Mouse (Mus musculus) kidney, postnatal 36 days (tissue): ENCODE measurements around the gene Trim2.
A peak's percentile ranks its signal among the peaks of the same experiment; 100 is the strongest.

ENCODE experiments used
- DNase-seq, 2 experiments: peaks; one replicate each; pipeline ENCODE4 v3.0.0; 2021 to 2022; ENCODE audit warnings: mixed read lengths in 2 of 2

The Trim2 gene

GRCm38 (mm10) chr3:84219166-84219710 is 87.4 kb downstream of the Trim2 start:
- DNase-seq: no peak

- no peak for DNase-seq
Measured at GRCm38 (mm10) chr3:84218498-84218897, 88.2 kb downstream of the Trim2 start.

DNA sequence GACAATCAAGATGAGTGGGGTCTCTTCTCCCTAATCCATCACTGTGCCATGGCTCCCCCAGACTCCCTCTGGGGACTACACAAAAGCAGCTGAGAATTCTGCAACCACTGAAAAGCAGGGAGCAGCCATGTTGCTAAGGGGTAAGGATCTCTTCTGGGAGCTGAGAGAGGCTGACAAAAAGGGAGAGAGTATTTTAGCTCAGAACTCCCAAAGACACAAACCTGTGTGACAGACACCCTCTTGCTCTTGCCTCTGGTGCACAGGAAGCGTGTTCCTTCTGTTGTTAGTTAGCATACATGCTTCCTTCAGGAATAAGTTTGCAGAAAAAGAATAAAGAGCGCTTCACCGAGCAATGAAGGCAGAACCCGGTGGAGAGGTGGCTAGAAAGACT is 88.7 kb downstream of the Trim2 start:
- DNase-seq: no peak

GRCm38 (mm10) chr3:84217118-84217960 is 89.3 kb downstream of the Trim2 start:
- no peak for DNase-seq

DNA sequence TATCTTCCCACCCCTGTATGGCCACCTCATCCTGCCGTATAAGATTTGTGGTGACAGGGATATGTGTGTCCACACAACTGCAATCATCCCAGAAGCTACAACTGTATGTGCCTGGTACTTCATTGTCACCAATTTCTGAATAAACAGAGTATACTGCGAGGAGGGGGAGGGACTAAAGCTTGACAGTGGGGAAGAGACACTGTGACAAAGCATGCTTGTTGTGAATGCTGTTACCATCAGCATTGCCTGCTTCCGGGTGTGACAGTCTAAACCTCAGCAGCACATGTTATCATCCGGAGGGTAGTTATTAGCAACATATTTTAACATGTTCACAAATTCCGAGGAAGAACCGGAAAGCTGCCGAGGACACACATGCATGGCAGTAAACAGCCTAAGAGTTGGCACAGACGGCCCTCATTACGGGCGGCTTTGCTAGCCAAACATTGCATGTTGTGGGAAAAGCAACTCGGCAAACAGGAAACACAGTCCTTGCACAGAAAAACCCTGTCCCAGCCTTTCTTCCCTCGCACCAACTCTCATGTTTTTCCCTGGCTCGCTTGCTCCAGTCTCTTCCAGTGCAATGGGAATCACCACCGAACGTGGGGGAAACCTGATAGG is 90.8 kb downstream of the Trim2 start:
- no peak for DNase-seq

DNA sequence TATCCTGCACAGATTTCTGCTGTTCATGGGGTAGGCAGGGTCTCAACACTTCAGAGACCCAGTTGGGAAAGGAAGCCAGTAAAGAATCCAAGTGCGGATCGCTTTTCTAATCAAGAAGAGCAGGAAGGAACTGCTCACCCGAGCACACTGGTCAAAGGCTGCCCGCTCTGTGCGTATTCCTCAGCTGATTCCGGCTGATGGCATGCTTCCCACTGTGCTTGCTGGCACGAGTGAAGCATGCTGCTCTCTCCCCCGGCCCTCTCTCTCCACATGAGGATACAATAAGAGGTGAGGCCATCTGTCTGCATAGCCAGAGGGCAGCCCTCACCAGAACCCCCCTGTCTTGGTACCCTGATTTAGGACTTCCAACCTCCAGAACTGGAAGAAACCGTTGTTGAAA is 91.4 kb downstream of the Trim2 start:
- peak; percentile 71 to 85 for DNase-seq

GRCm38 (mm10) chr3:84214501-84214900 is 92.2 kb downstream of the Trim2 start:
- DNase-seq: peak; percentile 94 to 96

- DNase-seq: no peak
Measured at GRCm38 (mm10) chr3:84211340-84211875, 95.3 kb downstream of the Trim2 start.

DNA sequence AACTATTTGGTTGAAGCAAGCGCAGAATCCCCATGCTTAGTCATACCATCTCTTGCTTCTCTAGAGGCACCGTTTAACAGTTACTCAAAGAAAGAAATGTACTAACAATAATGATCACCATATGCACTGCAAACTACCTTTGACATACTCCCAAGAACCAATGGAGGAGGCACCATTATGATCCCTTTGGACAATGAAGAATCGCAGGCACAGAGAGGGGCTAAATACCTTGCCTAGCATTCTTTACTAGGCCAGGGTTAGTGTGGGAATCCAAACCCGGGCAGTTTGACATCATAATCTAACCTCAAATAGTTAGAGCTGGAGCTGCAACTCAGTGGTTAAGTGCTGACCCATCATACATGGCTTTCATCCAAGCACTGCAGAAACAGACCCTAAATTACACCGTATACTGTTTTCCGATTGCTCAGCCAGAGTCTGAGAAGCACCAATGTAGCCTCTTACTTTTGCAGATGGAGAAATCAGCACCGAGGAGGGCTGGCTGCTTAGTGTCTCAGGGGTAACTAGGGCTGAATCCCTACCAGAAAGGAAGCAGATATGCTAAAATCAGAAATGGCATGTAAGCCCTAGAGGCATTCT is 97.7 kb downstream of the Trim2 start:
- DNase-seq: no peak

DNA sequence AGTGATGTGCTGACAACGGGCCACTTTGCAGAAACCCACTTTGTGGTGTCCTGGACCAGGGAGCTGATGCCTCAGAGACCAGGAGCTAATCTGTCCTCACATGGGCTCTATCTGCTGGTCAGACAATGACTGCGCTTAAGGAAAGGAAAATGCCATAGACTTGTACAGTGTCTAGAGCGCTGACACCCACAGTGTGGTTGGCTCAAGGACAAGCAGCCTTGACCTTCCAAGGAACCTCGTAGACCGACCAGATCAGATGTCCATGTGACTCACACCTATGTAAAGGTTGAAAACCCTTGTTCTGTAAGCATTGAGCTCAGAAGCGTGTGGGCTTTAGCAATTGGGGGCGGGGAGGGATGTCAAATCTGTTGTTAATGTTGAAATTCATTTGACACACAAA is 98.2 kb downstream of the Trim2 start:
- no peak for DNase-seq

GRCm38 (mm10) chr3:84207366-84207765 is 99.3 kb downstream of the Trim2 start:
- DNase-seq: no peak

GRCm38 (mm10) chr3:84206106-84206505 is 100.6 kb downstream of the Trim2 start:
- DNase-seq: no peak

GRCm38 (mm10) chr3:84205650-84206049 is 101.0 kb downstream of the Trim2 start:
- DNase-seq: no peak

- DNase-seq: no peak
Measured at GRCm38 (mm10) chr3:84204640-84205039, 102.0 kb downstream of the Trim2 start.

DNA sequence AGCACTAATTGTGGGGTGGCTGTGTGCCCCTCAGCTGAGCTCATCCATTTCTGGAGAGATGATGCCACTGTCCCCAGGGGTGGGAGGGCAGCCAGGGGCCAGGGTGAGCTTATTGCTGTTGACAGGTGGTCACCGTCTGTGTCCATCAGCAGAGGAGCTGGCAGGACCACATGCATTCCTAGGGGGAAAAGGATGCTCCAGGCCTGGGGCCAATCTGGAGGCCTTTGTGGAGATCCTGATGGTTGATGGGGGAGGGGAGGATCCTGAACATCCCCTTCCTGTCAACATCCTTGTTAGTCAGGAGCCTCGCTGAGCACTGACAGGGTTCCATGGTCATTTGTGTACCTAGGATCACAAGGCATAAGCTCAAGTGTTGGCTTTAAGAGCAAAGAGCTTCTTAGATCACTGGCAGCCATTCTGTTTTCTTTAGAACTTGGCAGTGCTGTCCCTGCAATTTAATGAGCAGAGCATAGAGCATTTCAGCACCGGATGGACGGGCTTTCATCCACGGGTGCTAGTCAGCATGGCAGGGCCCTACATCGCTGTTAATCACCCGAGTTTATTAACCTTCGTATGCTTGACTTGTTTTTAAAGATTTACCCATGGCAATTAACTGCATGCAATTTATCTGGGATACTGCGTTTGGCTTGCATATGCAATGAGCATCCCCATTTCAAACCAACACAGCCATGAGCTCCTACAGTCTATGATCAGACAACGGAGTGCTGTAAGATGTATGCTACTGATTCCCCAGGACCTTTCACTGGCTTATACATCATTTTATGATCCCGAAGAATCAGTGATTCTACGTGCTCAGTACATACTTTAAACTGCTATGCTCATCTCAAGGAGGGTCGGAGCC is 105.9 kb downstream of the Trim2 start:
- DNase-seq: no peak

GRCm38 (mm10) chr3:84199516-84199915 is 107.2 kb downstream of the Trim2 start:
- DNase-seq: no peak

DNA sequence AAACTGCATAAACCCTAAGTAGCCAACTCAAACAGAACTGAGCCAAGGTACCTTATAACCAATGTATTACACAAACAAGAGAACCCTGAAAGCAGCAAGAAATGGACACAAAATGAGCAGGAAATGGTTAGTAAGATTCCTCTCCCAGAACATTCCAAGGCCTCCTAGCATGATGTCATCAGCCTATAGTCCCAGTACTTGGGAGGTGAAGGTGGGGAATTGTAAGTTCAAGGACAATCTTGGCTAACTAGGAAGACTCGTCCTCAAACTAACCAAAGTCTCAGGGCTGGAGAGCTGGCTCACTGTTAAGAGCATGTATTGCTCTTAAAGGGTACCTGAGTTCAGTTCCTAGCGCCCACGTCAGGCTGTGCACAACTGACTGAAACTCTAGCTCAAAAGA is 108.4 kb downstream of the Trim2 start:
- DNase-seq: no peak

GRCm38 (mm10) chr3:84193881-84194280 is 112.8 kb downstream of the Trim2 start:
- DNase-seq: no peak

GRCm38 (mm10) chr3:84191141-84191881 is 115.4 kb downstream of the Trim2 start:
- DNase-seq: peak; percentile 13 to 21

DNA sequence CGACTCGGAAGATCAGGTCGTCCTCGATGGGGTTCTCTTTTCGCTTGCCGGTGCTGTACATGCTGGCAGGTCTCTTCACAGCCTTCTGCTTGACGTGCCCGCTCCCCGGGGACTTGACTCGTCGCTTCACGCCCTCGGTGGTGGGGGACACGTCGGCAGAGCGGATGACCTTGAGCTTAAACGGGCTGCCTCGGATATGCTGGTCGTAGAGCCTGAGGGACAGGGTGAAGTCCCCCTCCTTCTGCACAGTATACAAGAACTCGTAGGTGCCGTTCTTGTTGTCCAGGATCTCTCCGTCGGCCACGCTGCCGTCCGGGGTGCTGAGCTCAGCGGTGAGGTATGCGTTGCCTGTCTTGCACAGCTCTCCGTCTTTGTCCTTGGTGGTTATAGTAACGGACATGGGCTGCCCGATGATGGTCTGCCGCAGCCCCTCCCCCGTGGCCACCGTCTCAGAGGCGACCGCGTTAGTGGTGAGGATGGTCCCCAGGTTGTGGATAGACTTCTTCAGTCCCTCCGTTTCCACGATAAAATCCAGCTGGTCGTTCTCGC is 116.1 kb downstream of the Trim2 start:
- peak in 1 of 2 experiments; percentile 30 for DNase-seq

DNA sequence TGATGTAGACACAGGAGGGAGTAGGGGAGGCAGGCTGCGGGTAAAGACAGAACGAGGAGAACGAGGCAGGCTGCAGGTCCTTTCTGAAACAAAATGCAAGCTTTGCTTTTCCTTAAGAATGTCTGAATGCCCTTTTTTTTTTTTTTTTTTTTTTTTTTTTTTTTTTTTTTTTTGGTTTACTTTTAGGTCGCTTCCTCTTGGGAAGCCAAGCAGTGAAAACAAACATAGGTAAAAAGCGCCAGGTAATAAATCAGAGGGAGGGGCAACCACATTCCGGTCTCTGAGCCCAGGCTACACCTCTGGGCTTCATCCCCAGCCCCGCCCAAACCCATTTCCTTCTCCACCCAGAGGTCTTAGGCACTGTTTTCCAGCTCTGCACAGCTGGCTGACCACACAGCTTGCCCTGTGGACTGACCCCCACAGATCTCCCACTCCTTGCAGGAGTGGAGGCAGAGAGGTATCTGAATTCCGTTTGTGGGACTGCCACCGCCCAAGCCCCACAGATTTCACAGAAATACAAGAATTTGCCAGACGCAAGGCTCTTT is 117.0 kb downstream of the Trim2 start:
- DNase-seq: peak; percentile 37 to 49
